Mouse (Mus musculus) liver, adult 2 months (tissue): ENCODE results near the gene Tmem204.

Experiments
- CTCF ChIP-seq: fragments of 200-500 bp; IDR thresholded peaks from 2 replicates; pipeline ENCODE4 v1.5.1; 2011; ENCODE audit warnings: low read depth, low read length, control low read depth
- POLR2A ChIP-seq: fragments of 200-500 bp; IDR thresholded peaks from 2 replicates; pipeline ENCODE4 v1.6.1; 2011; ENCODE audit warnings: low read length, control low read depth; ENCODE audit not compliant: insufficient read depth; ENCODE audit errors: extremely low read depth

DNA sequence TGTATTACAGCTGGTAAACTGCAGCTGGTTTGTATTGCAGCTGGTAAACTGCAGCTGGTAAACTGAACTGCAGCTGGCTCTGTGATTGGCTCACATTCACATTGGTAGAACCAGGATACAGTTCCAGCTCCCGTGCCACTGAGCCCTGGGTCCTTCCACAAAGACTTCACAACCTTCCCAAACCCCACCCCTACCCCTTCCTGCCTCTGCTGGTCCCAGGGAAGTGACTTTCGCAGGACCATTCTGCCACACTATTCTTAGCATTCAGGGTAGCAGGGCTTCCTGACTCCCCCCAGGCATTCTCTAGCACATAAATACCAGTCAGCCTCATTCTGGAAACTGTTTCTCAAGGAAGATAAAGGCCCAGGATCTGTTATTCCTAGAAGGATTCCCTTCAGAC lies 14.7 kb downstream of the Tmem204 start:
- TF ChIP-seq CTCF: no peak
- no peak for TF ChIP-seq POLR2A
